Mouse (Mus musculus): ENCODE results near the gene Faap20.
A peak's percentile ranks its signal among the peaks of the same experiment; 100 is the strongest.

The Faap20 gene

DNA sequence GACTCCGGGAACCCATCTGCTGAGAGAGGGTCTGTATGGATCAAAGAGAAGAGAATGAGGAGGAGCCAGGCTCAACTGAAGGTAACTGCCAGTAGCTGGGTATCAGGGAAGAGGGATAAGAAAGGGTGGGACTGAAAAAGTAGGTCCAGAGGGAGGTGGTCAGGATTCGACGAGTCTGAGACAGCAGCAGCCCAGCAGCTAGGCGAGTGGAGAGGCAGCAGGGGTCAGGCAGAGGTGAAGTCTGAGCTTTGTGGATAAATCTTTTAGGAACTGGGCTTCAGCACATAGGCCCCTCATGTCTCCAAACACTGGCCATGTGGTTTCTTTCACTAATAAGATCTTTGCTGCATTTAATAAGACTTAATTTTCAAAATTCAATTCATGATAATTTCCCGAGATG lies 24.8 kb downstream of the Faap20 start:
- H3K4me1 ChIP-seq (replicated peaks; ENCODE audit: low read depth, low read length) = peaks cover 26% of the 10 kb centered on the region
- no peak for TF ChIP-seq POU5F1 (IDR thresholded peaks at IDR 0.05; ENCODE audit: borderline replicate concordance, low read length)
- no peak for TF ChIP-seq NANOG (IDR thresholded peaks at IDR 0.05; ENCODE audit: borderline replicate concordance, low read length)
- no peak for TF ChIP-seq CTCF (conservative IDR thresholded peaks at IDR 0.05; ENCODE audit: low read length)

DNA sequence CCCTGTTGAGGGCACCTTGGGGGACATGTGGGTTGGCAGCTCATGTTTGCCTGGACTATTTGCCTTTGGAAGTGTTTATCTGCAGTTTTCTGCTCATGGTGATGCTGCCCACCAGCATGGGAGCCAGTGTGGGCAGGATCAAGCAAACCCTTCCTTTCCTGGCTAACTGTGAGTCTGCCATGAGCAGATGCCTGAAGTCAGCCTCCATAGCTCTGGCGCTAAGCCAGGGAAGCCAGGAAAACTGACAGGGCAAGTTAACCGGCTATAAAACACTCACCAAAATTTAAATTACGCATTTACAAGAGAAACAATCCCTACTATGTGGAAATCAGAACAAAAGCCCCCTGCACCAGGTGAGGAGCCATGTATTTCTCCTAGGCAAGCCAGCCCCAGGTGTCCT lies 25.2 kb downstream of the Faap20 start:
- no peak overlapping the region for H3K4me3 ChIP-seq (replicated peaks; ENCODE audit: low read length)
- H3K27me3 ChIP-seq (ENCODE audit: insufficient read depth, low read length) = no peaks in the 10 kb centered on the region
- TF ChIP-seq CTCF (conservative IDR thresholded peaks at IDR 0.05; ENCODE audit: low read length) = no peak
- TF ChIP-seq NANOG (IDR thresholded peaks at IDR 0.05; ENCODE audit: borderline replicate concordance, low read length) = no peak
- TF ChIP-seq POU5F1 (IDR thresholded peaks at IDR 0.05; ENCODE audit: borderline replicate concordance, low read length) = no peak
- peaks cover 28% of the 10 kb centered on the region for H3K4me1 ChIP-seq (replicated peaks; ENCODE audit: low read depth, low read length)
- H3K36me3 ChIP-seq (ENCODE audit: insufficient read depth, low read length) = peaks cover 31% of the 10 kb centered on the region
- no peaks in the 10 kb centered on the region for H3K9me3 ChIP-seq (ENCODE audit: low read length)

More for the DNA sequence above, 24.8 kb downstream of the Faap20 start:
- Histone ChIP-seq H3K9me3 (ENCODE audit: low read length) (no peaks in the 10 kb centered on the region), H3K36me3 (ENCODE audit: insufficient read depth, low read length) (peaks cover 32% of the 10 kb centered on the region), H3K4me3 (replicated peaks; ENCODE audit: low read length) (no peak overlapping the region), H3K27me3 (ENCODE audit: insufficient read depth, low read length) (no peaks in the 10 kb centered on the region)

DNA sequence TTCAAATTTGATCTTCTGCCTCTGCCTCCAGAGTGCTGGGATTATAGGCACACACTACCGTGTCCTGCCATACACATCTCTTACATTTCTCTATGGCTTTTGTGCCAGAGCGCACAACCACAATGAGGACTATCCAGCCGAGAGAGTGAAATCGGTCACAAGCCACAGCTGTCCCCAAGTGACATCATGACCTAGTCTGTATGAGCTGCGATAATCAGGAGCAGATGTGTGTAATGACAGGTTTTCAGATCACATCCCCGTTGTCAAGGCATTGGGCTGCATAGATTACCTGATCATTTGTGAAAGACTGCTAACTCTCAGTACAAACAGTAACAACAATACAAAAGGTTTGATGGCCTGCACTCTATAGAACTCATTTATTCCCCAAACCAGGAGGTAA lies 28.4 kb downstream of the Faap20 start:
- Histone ChIP-seq H3K36me3 (ENCODE audit: insufficient read depth, low read length) (no peaks in the 10 kb centered on the region; the same call in 1 of the 2 replicates), H3K4me1 (replicated peaks; ENCODE audit: low read depth, low read length) (peaks cover 44% of the 10 kb centered on the region), H3K9me3 (ENCODE audit: low read length) (no peaks in the 10 kb centered on the region), H3K27me3 (ENCODE audit: insufficient read depth, low read length) (no peaks in the 10 kb centered on the region), H3K4me3 (replicated peaks; ENCODE audit: low read length) (no peak overlapping the region)
- TF ChIP-seq NANOG (IDR thresholded peaks at IDR 0.05; ENCODE audit: borderline replicate concordance, low read length) = no peak

DNA sequence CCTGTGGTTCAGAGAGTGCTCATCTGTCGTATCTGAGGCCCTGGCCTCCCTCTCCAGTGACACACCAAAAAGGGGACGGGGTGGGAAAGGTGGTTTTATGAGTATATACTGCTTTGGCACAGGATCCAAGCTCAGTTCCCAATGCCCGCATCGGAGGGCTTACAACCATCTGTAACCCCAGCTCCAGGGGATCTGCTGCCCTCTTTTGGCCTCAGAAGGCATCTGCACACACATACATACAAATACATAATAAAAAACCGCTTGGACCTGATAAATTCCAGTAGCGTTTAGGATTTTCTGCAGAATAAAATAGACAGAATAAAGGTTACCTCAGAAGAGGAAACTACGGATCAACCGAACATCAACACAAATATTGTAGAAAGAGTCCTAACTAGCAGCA lies 29.5 kb downstream of the Faap20 start:
- Histone ChIP-seq H3K36me3 (ENCODE audit: insufficient read depth, low read length) (peaks cover 8% of the 10 kb centered on the region), H3K4me3 (replicated peaks; ENCODE audit: low read length) (no peak overlapping the region), H3K4me1 (replicated peaks; ENCODE audit: low read depth, low read length) (peaks cover 48% of the 10 kb centered on the region), H3K9me3 (ENCODE audit: low read length) (no peaks in the 10 kb centered on the region), H3K27me3 (ENCODE audit: insufficient read depth, low read length) (no peaks in the 10 kb centered on the region)
- TF ChIP-seq POU5F1 (IDR thresholded peaks at IDR 0.05; ENCODE audit: borderline replicate concordance, low read length) (no peak), CTCF (conservative IDR thresholded peaks at IDR 0.05; ENCODE audit: low read length) (peak; percentile 72), NANOG (IDR thresholded peaks at IDR 0.05; ENCODE audit: borderline replicate concordance, low read length) (no peak)

DNA sequence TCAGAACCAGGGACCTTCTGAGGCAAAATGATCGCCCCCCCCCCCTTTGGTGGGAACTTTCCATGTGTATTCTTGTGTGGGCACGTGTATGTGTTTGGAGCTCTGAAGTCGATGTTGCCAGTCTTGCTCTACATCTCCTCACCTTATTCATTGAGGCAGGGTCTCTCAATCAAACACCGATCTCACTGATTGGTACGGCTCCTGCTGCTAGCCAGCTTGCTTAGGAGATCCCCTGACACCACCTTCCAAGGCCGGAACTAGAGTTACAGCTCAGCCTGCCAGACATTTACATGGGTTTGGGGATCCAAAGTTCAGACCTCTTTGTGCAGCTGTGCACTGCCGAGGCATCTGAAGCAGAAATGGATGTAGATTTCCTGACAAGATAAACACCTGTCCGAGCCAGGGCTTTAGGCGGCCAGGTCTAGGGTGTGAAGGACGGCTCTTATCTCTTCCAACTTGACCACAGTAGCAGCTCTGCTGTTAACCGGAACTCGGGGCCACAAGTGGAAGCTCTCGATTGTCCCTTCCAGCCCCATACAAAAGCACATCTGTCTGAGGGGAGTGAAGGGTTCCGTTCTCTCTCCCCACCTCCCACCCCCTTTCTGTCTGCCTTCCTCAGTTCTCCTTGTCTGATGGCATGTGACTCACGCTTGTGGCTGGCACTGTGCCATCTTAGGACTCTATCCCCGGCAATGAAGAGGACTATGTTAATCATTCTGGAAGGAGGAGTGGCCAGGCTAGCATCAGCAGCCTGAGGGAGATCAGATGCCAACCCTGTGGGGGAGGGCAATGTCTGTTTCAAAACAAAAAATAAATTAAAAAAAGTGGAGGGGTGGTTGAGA lies 30.5 kb downstream of the Faap20 start:
- Histone ChIP-seq H3K4me1 (replicated peaks; ENCODE audit: low read depth, low read length) (peaks cover 38% of the 10 kb centered on the region), H3K9me3 (ENCODE audit: low read length) (no peaks in the 10 kb centered on the region), H3K36me3 (ENCODE audit: insufficient read depth, low read length) (peaks cover 16% of the 10 kb centered on the region), H3K4me3 (replicated peaks; ENCODE audit: low read length) (no peak overlapping the region), H3K27me3 (ENCODE audit: insufficient read depth, low read length) (no peaks in the 10 kb centered on the region)
- TF ChIP-seq POU5F1 (IDR thresholded peaks at IDR 0.05; ENCODE audit: borderline replicate concordance, low read length) (no peak), CTCF (conservative IDR thresholded peaks at IDR 0.05; ENCODE audit: low read length) (no peak), NANOG (IDR thresholded peaks at IDR 0.05; ENCODE audit: borderline replicate concordance, low read length) (no peak)

DNA sequence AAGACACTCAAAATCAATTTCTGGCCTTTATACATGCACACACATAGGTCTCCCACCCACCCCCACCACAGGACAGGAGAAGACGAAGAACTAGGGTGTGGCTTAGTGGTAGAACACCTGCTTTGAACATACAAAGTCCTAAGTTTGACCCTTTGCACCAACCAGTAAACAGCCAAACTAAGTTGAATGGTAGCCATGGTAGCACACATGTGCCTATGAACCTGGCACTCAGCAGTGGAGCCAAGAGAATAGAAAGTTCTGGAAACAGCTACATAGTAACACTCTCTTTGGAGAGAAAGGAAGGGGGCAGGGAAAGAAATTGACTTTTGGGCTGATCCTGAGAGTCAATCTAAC lies 31.1 kb downstream of the Faap20 start:
- H3K4me3 ChIP-seq (replicated peaks; ENCODE audit: low read length) = no peak overlapping the region
- peaks cover 32% of the 10 kb centered on the region for H3K4me1 ChIP-seq (replicated peaks; ENCODE audit: low read depth, low read length)
- no peaks in the 10 kb centered on the region for H3K27me3 ChIP-seq (ENCODE audit: insufficient read depth, low read length)
- H3K36me3 ChIP-seq (ENCODE audit: insufficient read depth, low read length) = peaks cover 22% of the 10 kb centered on the region
- H3K9me3 ChIP-seq (ENCODE audit: low read length) = no peaks in the 10 kb centered on the region
- TF ChIP-seq POU5F1 (IDR thresholded peaks at IDR 0.05; ENCODE audit: borderline replicate concordance, low read length) (no peak), NANOG (IDR thresholded peaks at IDR 0.05; ENCODE audit: borderline replicate concordance, low read length) (no peak), CTCF (conservative IDR thresholded peaks at IDR 0.05; ENCODE audit: low read length) (no peak)

DNA sequence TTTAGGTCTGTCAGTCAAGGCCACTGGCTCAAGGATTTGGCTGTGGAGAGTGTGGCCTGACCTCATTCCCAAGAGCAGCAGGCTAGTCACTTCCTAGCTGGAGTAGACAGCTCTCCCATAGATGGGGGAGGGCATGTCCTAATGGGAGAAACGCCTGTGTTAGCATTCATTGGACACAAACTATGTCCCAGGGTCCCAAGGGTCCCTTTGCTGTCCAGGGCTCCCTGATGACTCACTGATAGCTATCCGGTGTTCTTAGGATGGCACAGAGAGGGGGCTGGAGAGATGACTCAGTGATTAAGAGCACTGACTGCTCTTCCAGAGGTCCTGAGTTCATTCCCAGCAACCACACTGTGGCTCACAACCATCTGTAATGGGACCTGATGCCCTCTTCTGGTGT lies 31.6 kb downstream of the Faap20 start:
- peaks cover 27% of the 10 kb centered on the region for H3K4me1 ChIP-seq (replicated peaks; ENCODE audit: low read depth, low read length)
- no peak for TF ChIP-seq NANOG (IDR thresholded peaks at IDR 0.05; ENCODE audit: borderline replicate concordance, low read length)
- TF ChIP-seq POU5F1 (IDR thresholded peaks at IDR 0.05; ENCODE audit: borderline replicate concordance, low read length) = no peak
- no peak for TF ChIP-seq CTCF (conservative IDR thresholded peaks at IDR 0.05; ENCODE audit: low read length)

DNA sequence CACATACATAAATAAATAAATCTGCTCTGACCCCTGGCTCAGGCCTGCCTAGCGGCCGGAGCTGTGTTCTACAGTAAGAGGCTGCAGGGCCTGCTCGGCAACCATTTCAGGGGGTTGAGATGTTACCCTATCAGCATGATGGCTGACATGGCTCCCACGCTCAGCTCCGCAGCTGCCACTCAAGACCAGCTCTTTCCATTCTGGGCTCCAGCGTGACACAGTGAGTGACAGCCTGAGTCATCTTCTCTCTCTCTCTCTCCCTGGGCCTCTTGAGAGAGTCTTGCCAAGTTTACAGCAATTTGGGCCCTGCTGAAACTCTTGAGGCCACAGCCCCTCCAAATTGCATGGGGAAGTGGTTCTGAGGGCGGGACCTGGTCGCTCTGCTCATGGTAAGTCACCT lies 32.0 kb downstream of the Faap20 start:
- Histone ChIP-seq H3K4me3 (replicated peaks; ENCODE audit: low read length) (no peak overlapping the region), H3K36me3 (ENCODE audit: insufficient read depth, low read length) (peaks cover 30% of the 10 kb centered on the region), H3K4me1 (replicated peaks; ENCODE audit: low read depth, low read length) (peaks cover 24% of the 10 kb centered on the region), H3K27me3 (ENCODE audit: insufficient read depth, low read length) (no peaks in the 10 kb centered on the region), H3K9me3 (ENCODE audit: low read length) (no peaks in the 10 kb centered on the region)
- TF ChIP-seq CTCF (conservative IDR thresholded peaks at IDR 0.05; ENCODE audit: low read length) (no peak), NANOG (IDR thresholded peaks at IDR 0.05; ENCODE audit: borderline replicate concordance, low read length) (no peak), POU5F1 (IDR thresholded peaks at IDR 0.05; ENCODE audit: borderline replicate concordance, low read length) (no peak)

More for the DNA sequence above, 31.6 kb downstream of the Faap20 start:
- Histone ChIP-seq H3K27me3 (ENCODE audit: insufficient read depth, low read length) (no peaks in the 10 kb centered on the region), H3K36me3 (ENCODE audit: insufficient read depth, low read length) (peaks cover 26% of the 10 kb centered on the region), H3K9me3 (ENCODE audit: low read length) (no peaks in the 10 kb centered on the region), H3K4me3 (replicated peaks; ENCODE audit: low read length) (no peak overlapping the region)

DNA sequence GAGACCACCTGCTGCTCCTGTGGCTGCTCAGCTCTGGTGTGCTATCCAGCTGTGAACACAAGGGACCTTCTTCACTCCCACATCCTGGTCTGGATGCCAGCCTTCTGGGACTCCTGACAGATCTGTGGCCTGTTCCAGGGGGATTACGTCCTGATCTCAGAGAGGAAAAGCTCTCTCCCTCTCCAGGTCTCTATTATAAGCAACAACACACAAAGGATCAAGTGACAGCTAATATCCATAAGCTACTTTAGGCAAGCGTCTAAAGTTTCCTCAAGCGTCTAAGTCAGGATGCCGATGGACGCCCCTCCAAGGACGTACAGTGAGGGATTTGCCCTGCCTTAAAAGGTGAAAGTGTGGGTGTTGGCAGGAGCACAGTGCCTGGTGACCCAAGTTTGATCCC lies 32.6 kb downstream of the Faap20 start:
- Histone ChIP-seq H3K27me3 (ENCODE audit: insufficient read depth, low read length) (no peaks in the 10 kb centered on the region), H3K4me1 (replicated peaks; ENCODE audit: low read depth, low read length) (peaks cover 23% of the 10 kb centered on the region), H3K4me3 (replicated peaks; ENCODE audit: low read length) (no peak overlapping the region), H3K36me3 (ENCODE audit: insufficient read depth, low read length) (peaks cover 36% of the 10 kb centered on the region), H3K9me3 (ENCODE audit: low read length) (no peaks in the 10 kb centered on the region)
- TF ChIP-seq CTCF (conservative IDR thresholded peaks at IDR 0.05; ENCODE audit: low read length) (no peak), POU5F1 (IDR thresholded peaks at IDR 0.05; ENCODE audit: borderline replicate concordance, low read length) (no peak), NANOG (IDR thresholded peaks at IDR 0.05; ENCODE audit: borderline replicate concordance, low read length) (no peak)

Data from E14TG2a.4 (cell line).